Mouse (Mus musculus) left cerebral cortex, postnatal 25 days (tissue): ENCODE results near the gene Gm37240. TPM values are rescaled to one million over a fixed set of nuclear protein-coding genes. Genes with fewer than 3 reads are reported as not detected.
A peak's percentile ranks its signal among the peaks of the same experiment; 100 is the strongest.
"Not testable (repeated sequence)": the region's sequence is repeated elsewhere in the genome, so short reads cannot be mapped to it uniquely, and the experiment has no call there.

Experiments used
- DNase-seq, 2 experiments: peaks; one replicate each; pipeline ENCODE4 v3.0.0; 2022; ENCODE audit warnings: low spot score in 2 of 2, mixed read lengths in 1 of 2
- intact Hi-C: fragments of 180-260 bp; cut with DNase I; formaldehyde crosslinking; loops from one replicate; pipeline ENCODE4 v1.15.1; 2025
- total RNA-seq, 2 experiments: library from RNA; stranded (reverse); gene quantifications; 2 replicates each; pipeline ENCODE4 v1.2.3; 2021

The Gm37240 gene
- total RNA-seq, 2 experiments from 2014 or later: 0.69 to 2.2 TPM

- no peak for DNase-seq
- intact Hi-C loops: no loop called here
Observed at GRCm38 (mm10) chr3:84890983-84891382, 996.3 kb downstream of the Gm37240 start.

- DNase-seq: peak in 1 of 2 experiments; percentile 48
- intact Hi-C loops: loop anchor here (5.0 kb wide), 2 partner anchors 197 to 272 kb away; no protein-coding TSS in a partner anchor
Observed at GRCm38 (mm10) chr3:84889648-84890047, 997.7 kb downstream of the Gm37240 start.

GRCm38 (mm10) chr3:84883817-84884483 lies 1003.4 kb downstream of the Gm37240 start:
- intact Hi-C loops: no loop called here
- peak in 1 of 2 experiments; percentile 10 for DNase-seq

- intact Hi-C loops: no loop called here
- DNase-seq: no peak
Observed at GRCm38 (mm10) chr3:84876211-84876610, 1011.1 kb downstream of the Gm37240 start.

- no peak for DNase-seq
- intact Hi-C loops: no loop called here
Observed at GRCm38 (mm10) chr3:84875306-84875705, 1012.0 kb downstream of the Gm37240 start.

- DNase-seq: no peak
Observed at GRCm38 (mm10) chr3:84870126-84870525, 1017.2 kb downstream of the Gm37240 start.

DNA sequence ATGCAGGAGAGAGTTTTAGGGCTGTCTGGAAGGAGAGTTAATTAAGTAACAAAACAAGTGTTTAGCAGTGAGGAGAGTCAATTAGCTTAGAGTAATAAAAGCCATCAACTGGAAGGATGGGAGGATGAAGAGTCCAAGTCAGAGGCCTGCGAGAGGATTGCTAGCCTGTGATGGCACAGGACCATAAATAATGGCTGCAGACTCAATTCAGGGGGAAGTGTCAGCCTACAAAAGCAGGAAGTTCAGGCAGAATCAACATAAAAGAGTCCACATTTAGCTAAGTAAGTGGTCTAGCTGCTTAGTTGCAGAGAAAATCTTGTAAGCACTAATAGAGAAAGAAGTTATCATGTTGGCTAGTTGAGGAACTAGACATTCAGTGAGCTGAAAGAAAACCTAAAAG lies 1019.3 kb downstream of the Gm37240 start:
- intact Hi-C loops: no loop called here
- DNase-seq: no peak

More at GRCm38 (mm10) chr3:84870126-84870525, 1017.2 kb downstream of the Gm37240 start:
- intact Hi-C loops: no loop called here

- peak; percentile 21 to 37 for DNase-seq
- intact Hi-C loops: no loop called here
Observed at GRCm38 (mm10) chr3:84867434-84867975, 1019.8 kb downstream of the Gm37240 start.

DNA sequence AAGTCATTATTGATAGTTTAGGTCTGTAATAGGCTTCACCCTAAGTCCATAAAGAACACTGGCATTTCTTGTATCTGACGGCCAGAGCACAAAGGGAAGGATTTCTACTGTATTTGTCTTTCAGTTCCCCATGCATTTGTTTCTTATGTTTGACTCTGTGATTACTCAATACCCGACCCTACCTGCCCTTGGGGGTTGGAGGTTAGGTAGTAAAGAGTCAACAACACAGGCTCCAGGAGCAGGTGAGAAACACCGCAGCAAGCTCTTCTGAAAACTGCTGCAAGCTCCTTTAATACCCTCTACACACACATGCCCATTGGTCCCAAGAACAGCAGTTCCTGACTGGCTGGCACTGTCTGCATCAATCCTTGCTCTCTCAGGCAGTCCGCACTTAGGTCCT lies 1020.5 kb downstream of the Gm37240 start:
- intact Hi-C loops: no loop called here
- no peak for DNase-seq

DNA sequence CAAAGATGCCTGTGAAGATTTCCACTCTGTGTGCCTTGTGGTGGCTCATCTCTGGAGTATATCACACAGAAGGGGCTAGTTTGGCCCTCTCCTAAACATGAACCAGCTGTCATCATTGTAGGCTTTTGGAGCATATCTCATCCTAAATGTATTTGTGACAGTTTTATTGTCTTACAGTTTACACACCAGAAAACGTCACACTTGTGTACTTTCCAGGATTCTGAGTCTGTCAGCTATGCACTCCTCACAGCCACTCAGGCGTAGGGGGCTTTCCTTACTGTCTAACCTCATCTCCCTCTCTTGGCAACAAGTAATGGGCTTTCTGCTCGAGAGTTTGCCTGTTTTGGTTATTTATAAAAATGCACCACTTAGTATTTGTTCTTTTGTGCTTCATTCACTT lies 1021.6 kb downstream of the Gm37240 start:
- no peak for DNase-seq
- intact Hi-C loops: no loop called here

GRCm38 (mm10) chr3:84861817-84862216 lies 1025.5 kb downstream of the Gm37240 start:
- intact Hi-C loops, DNase-seq: not testable (repeated sequence)

GRCm38 (mm10) chr3:84860669-84861068 lies 1026.6 kb downstream of the Gm37240 start:
- intact Hi-C loops: no loop called here
- no peak for DNase-seq

GRCm38 (mm10) chr3:84854440-84854839 lies 1032.9 kb downstream of the Gm37240 start:
- no peak for DNase-seq
- intact Hi-C loops: no loop called here

DNA sequence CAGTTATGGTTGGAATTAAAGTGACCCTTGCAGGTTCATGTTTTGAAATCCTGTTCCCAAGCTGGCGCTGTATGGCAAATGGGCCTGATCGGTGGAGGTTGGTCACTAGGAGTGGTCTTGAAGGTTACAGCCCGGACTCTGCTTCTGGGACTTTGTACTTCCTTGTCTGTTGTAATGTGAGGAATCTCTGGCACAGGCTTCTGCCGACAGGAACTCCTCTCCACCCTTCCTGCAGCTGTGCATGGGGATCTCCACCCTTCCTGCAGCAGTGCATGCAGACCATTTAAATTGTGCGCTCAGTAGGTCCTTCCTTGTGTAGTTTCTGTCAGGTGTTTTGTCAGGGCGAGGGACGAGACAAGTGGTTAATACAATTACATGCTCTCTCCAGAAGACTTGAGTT lies 1034.4 kb downstream of the Gm37240 start:
- no peak for DNase-seq
- intact Hi-C loops: no loop called here

GRCm38 (mm10) chr3:84851801-84852200 lies 1035.5 kb downstream of the Gm37240 start:
- intact Hi-C loops: no loop called here
- DNase-seq: no peak

DNA sequence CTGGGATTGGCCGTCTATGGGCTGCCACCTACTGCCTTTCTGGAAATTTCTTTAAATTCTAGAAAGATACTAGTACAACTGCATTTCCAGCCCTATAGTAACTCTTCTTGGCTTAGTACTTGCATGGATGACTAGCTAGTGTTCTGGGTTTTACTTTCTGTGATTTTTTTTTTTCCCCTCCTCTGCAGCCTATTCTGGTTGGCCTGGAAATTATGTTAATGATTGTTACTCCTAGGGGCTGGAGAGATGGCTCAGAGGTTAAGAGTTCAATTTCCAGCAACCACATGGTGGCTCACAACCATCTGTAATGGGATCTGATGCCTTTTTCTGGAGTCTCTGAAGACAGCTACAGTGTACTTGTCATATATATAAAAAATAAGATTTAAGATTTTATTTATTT lies 1036.9 kb downstream of the Gm37240 start:
- intact Hi-C loops: no loop called here
- DNase-seq: no peak

GRCm38 (mm10) chr3:84848798-84849197 lies 1038.5 kb downstream of the Gm37240 start:
- intact Hi-C loops: no loop called here
- DNase-seq: no peak

- intact Hi-C loops: loop anchor here (1.0 to 2.0 kb wide), 2 partner anchors 150 to 229 kb away; no protein-coding TSS in a partner anchor
- DNase-seq: peak; percentile 66 to 80
Observed at GRCm38 (mm10) chr3:84843594-84843993, 1043.7 kb downstream of the Gm37240 start.

- DNase-seq: no peak
- intact Hi-C loops: loop anchor here (1.0 to 2.0 kb wide), 2 partner anchors 149 to 228 kb away; no protein-coding TSS in a partner anchor
Observed at GRCm38 (mm10) chr3:84842793-84843192, 1044.5 kb downstream of the Gm37240 start.

DNA sequence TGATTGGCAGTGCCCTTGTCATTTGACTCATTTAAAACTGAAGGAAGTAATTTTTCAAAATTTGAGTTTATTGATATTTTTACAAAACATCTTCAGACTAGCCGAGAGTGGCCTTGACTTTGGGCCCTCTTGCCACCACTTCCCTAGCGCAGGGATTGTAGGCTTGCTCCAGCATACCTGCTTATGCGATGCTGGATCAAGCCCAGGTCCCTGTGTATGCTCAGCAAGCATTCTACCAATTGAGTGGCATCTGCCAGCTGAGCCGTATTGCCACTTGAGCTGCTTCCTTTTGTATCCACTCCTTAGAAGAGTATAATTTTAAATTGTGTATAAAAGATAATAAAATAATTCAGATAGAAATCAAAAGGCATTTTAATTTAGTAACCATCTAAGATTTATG lies 1046.0 kb downstream of the Gm37240 start:
- intact Hi-C loops: no loop called here
- no peak for DNase-seq

GRCm38 (mm10) chr3:84839499-84839898 lies 1047.8 kb downstream of the Gm37240 start:
- intact Hi-C loops: no loop called here
- no peak for DNase-seq
